Mouse (Mus musculus) kidney, adult 18-20 months (tissue): ENCODE data around the gene Hist1h2bg.

Experiments used
- DNase-seq: peaks from one replicate; pipeline ENCODE4 v3.0.0; 2021

Hist1h2bg gene

GRCm38 (mm10) chr13:23571022-23571503, at the start of gene Hist1h2bg, which contains the start of gene Hist1h2ae:
Gene Hist1h2bg, plus strand, starts transcription at chr13:23571396.
Gene Hist1h2ae, minus strand, starts transcription at chr13:23571220.
- peak; percentile 58 for DNase-seq

GRCm38 (mm10) chr13:23521703-23522102, 49.5 kb upstream of the Hist1h2bg start:
- peak; percentile 81 for DNase-seq

GRCm38 (mm10) chr13:23523976-23524375, 47.2 kb upstream of the Hist1h2bg start:
- no peak for DNase-seq

- peak; percentile 65 for DNase-seq
These were observed 46.5 kb upstream of the Hist1h2bg start for GRCm38 (mm10) chr13:23524654-23525053.

GRCm38 (mm10) chr13:23525901-23526300, 45.3 kb upstream of the Hist1h2bg start:
- DNase-seq: no peak

GRCm38 (mm10) chr13:23526312-23526711, 44.9 kb upstream of the Hist1h2bg start:
- peak; percentile 92 for DNase-seq

GRCm38 (mm10) chr13:23529005-23529404, 42.2 kb upstream of the Hist1h2bg start:
- DNase-seq: no peak

- DNase-seq: no peak
These were observed 41.6 kb upstream of the Hist1h2bg start for GRCm38 (mm10) chr13:23529480-23530165.

GRCm38 (mm10) chr13:23530181-23530900, 40.9 kb upstream of the Hist1h2bg start:
- peak; percentile 65 for DNase-seq

- peak; percentile 94 for DNase-seq
These were observed 40.0 kb upstream of the Hist1h2bg start, which contains the start of gene Hist1h4h for GRCm38 (mm10) chr13:23530901-23531875. Gene Hist1h4h, plus strand, starts transcription at chr13:23531050.

- no peak for DNase-seq
These were observed 38.7 kb upstream of the Hist1h2bg start for GRCm38 (mm10) chr13:23532262-23533075.

GRCm38 (mm10) chr13:23533560-23534367, 37.4 kb upstream of the Hist1h2bg start, which contains the start of gene Hist1h2af:
Gene Hist1h2af, plus strand, starts transcription at chr13:23533906.
- peak; percentile 40 for DNase-seq

- DNase-seq: no peak
These were observed 36.6 kb upstream of the Hist1h2bg start for GRCm38 (mm10) chr13:23534368-23535131.

- peak; percentile 82 for DNase-seq
These were observed 35.8 kb upstream of the Hist1h2bg start, which contains the start of gene Hist1h3g for GRCm38 (mm10) chr13:23535137-23536075. Gene Hist1h3g, plus strand, starts transcription at chr13:23535422.

GRCm38 (mm10) chr13:23536076-23536822, 34.9 kb upstream of the Hist1h2bg start:
- no peak for DNase-seq

- no peak for DNase-seq
These were observed 34.0 kb upstream of the Hist1h2bg start for GRCm38 (mm10) chr13:23537006-23537710.

- DNase-seq: no peak
These were observed 32.9 kb upstream of the Hist1h2bg start for GRCm38 (mm10) chr13:23538249-23538648.
